Mouse (Mus musculus): Measurements from ENCODE around the gene Akr1c18.

DNA sequence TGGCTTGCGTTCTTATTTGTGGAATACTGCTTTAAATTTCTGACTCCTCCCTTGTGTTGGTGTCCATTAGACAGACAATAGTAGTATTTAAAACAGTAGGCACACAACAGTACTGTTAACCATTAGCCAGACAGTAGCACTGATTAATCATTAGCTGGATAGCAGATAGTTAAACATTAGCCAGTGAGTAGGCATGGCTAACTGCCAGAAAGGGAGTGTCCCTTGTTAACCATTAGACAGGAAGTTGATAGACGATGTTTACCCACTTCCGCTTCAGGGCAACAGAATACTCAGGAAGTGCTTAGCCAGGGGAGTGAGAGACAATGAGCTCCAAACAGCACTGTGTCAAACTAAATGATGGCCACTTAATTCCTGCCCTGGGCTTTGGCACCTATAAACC lies 40.5 kb upstream of the Akr1c18 start, which contains the start of gene Akr1c13:
- TF ChIP-seq GATA1 (IDR thresholded peaks at IDR 0.05; ENCODE audit: low read depth, low read length) (no peak), POLR2A (IDR thresholded peaks at IDR 0.05; ENCODE audit: control insufficient read depth in 1 of 2, insufficient read depth in 1 of 2, low read depth in 1 of 2, low read length in 2 of 2, poor library complexity in 1 of 2) (0 out of 4 replicates have a peak, but pooled peaks of 1 of the 2 experiments have one; percentile 31), MAFK (IDR thresholded peaks at IDR 0.05; ENCODE audit: borderline replicate concordance, low read depth, low read length) (no peak), CHD1 (IDR thresholded peaks at IDR 0.05; ENCODE audit: low read depth, low read length) (no peak), CTCF (IDR thresholded peaks at IDR 0.05 in 2 of 3, conservative IDR thresholded peaks at IDR 0.05 in 1 of 3; ENCODE audit: control insufficient read depth in 1 of 3, insufficient read depth in 1 of 3, low read depth in 2 of 3, low read length in 3 of 3, poor library complexity in 1 of 3, severe bottlenecking in 1 of 3) (no peak), POLR2AphosphoS2 (IDR thresholded peaks at IDR 0.05; ENCODE audit: low read length) (no peak), NRF1 (IDR thresholded peaks at IDR 0.05; ENCODE audit: insufficient read depth, low read depth, low read length, poor library complexity, severe bottlenecking) (no peak), TBP (IDR thresholded peaks at IDR 0.05; ENCODE audit: low read depth, low read length) (no peak), POLR2AphosphoS5 (IDR thresholded peaks at IDR 0.05; ENCODE audit: borderline replicate concordance, low read depth, low read length) (no peak), ZC3H11A (IDR thresholded peaks at IDR 0.05; ENCODE audit: low read depth, low read length) (no peak), KAT2A (conservative IDR thresholded peaks at IDR 0.05; ENCODE audit: low read depth, low read length) (no peak), USF2 (IDR thresholded peaks at IDR 0.05; ENCODE audit: borderline replicate concordance in 1 of 2, insufficient read depth in 1 of 2, low read depth in 1 of 2, low read length in 2 of 2) (no peak), SIN3A (IDR thresholded peaks at IDR 0.05; ENCODE audit: low read length) (no peak), EP300 (IDR thresholded peaks at IDR 0.05; ENCODE audit: low read depth in 1 of 2, low read length in 2 of 2) (no peak)

Data from MEL (cell line).